In the genomic region with DNA sequence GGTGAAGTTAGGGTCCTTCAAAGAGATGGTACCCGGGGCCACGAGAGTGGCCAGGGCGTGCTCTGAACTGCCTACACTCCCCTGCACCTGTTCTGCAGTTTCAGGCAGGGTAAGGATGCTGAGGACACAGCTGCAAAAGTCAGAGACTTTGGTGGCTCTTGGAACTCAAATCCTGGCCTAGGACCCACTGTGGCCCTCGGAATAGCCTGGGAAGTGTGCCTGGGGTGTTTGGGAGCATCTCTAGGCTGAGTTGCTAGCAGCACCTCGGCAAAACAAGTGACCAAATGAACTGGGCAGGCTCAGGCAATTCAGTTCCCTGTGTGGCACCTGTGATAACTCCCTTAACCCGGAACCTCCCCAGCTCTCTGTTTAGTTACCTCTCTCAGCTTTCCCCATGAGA, we compare ENCODE assay signal across 8 mouse cellular contexts. TPM values are rescaled to one million over a fixed set of nuclear protein-coding genes. Genes with fewer than 3 reads are reported as not detected.
DNase-seq lines count a peak whose midpoint lies in the region; ATAC-seq and TF ChIP-seq lines count a peak whose summit lies in the region.

No protein-coding gene starts in this region.

- H3K4me2 ChIP-seq in lung, embryonic 14.5 days: peak overlapping the region; percentile 96
- peak overlapping the region; percentile 99 for H3K4me2 ChIP-seq in limb, embryonic 14.5 days (replicated peaks; ENCODE audit: low read depth, low read length, severe bottlenecking)

- H3K36me3 ChIP-seq in lung, embryonic 14.5 days (ENCODE audit: insufficient read depth): no peaks in the 10 kb centered on the region
- H3K36me3 ChIP-seq in forebrain, embryonic 10.5 days (replicated peaks): no peaks in the 10 kb centered on the region
- H3K36me3 ChIP-seq in limb, embryonic 14.5 days (ENCODE audit: control insufficient read depth, insufficient read depth, low read length): no peaks in the 10 kb centered on the region
- H3K36me3 ChIP-seq in spleen, adult 2 months (ENCODE audit: control insufficient read depth, insufficient read depth, low read length): no peaks in the 10 kb centered on the region

- TF ChIP-seq POLR2A in limb, embryonic 14.5 days (IDR thresholded peaks at IDR 0.05; ENCODE audit: borderline replicate concordance, extremely low read depth, insufficient read depth, insufficient read length): no peak
- no peak for TF ChIP-seq POLR2A in spleen, adult 2 months (IDR thresholded peaks at IDR 0.05; ENCODE audit: low read depth, low read length)

- no peak for TF ChIP-seq CTCF in lung, embryonic 14.5 days (IDR thresholded peaks at IDR 0.05; ENCODE audit: low read depth)
- TF ChIP-seq CTCF in spleen, adult 2 months (IDR thresholded peaks at IDR 0.05; ENCODE audit: extremely low read depth, insufficient read depth, insufficient read length, insufficient replicate concordance): no peak

- WGBS in lung, embryonic 14.5 days: 16% methylated on average over 6 of the region's 6 CpGs
- 20% methylated on average over 6 of the region's 6 CpGs for WGBS in forebrain, embryonic 10.5 days
- WGBS in limb, embryonic 14.5 days: 18% methylated on average over 6 of the region's 6 CpGs
- WGBS in spleen, adult 2 months: 6% methylated on average over 6 of the region's 6 CpGs

- H3K4me3 ChIP-seq in lung, embryonic 14.5 days (ENCODE audit: low read depth, low read length): peak overlapping the region; percentile 63
- peak overlapping the region; percentile 70 for H3K4me3 ChIP-seq in forebrain, embryonic 10.5 days
- H3K4me3 ChIP-seq in limb, embryonic 14.5 days (replicated peaks; ENCODE audit: low read length): peak overlapping the region; percentile 54
- H3K4me3 ChIP-seq in spleen, adult 2 months (ENCODE audit: extremely low read depth, insufficient read depth, insufficient read length): peak overlapping the region; percentile 56

- H3K4me1 ChIP-seq in lung, embryonic 14.5 days (ENCODE audit: insufficient read depth): no peaks in the 10 kb centered on the region
- H3K4me1 ChIP-seq in forebrain, embryonic 10.5 days: peaks cover 38% of the 10 kb centered on the region
- peaks cover 5% of the 10 kb centered on the region; the same call in 1 of the 2 replicates for H3K4me1 ChIP-seq in limb, embryonic 14.5 days (ENCODE audit: control insufficient read depth, insufficient read depth, low read length)
- peaks cover 4% of the 10 kb centered on the region; the same call in 1 of the 2 replicates for H3K4me1 ChIP-seq in spleen, adult 2 months (ENCODE audit: control insufficient read depth, insufficient read depth, insufficient read length)

- H3K27me3 ChIP-seq in lung, embryonic 14.5 days (ENCODE audit: insufficient read depth, low read length): peaks cover 42% of the 10 kb centered on the region
- H3K27me3 ChIP-seq in forebrain, embryonic 10.5 days (ENCODE audit: poor library complexity, severe bottlenecking): peaks cover 74% of the 10 kb centered on the region
- peaks cover 35% of the 10 kb centered on the region for H3K27me3 ChIP-seq in limb, embryonic 14.5 days (ENCODE audit: control insufficient read depth, insufficient read depth, low read length)
- peaks cover 7% of the 10 kb centered on the region for H3K27me3 ChIP-seq in spleen, adult 2 months (ENCODE audit: control insufficient read depth, insufficient read depth, low read length)

- no peaks in the 10 kb centered on the region for H3K9me3 ChIP-seq in lung, embryonic 14.5 days (ENCODE audit: low read depth, low read length)
- no peaks in the 10 kb centered on the region for H3K9me3 ChIP-seq in forebrain, embryonic 10.5 days
- H3K9me3 ChIP-seq in limb, embryonic 14.5 days (ENCODE audit: control insufficient read depth, low read length): no peaks in the 10 kb centered on the region

- ATAC-seq in lung, embryonic 14.5 days (ENCODE audit: insufficient read depth): no peak
- ATAC-seq in limb, embryonic 14.5 days (ENCODE audit: low FRiP score, low read depth): no peak

- no peak for DNase-seq in lung, embryonic 14.5 days
- DNase-seq in lung, postnatal 4 days: no peak
- no peak for DNase-seq in forebrain, embryonic 10.5 days (ENCODE audit: extremely low spot score, low spot score)
- no peak for DNase-seq in limb, embryonic 14.5 days (ENCODE audit: low spot score)
- DNase-seq in spleen, adult 2 months (ENCODE audit: low read depth in 1 of 2, low spot score in 2 of 2): no peak
- DNase-seq in yolk sac, embryonic 10.5 days (ENCODE audit: low spot score): no peak
- no peak for DNase-seq in cerebellum, postnatal 4 days (ENCODE audit: low spot score in 2 of 2)
- DNase-seq in adipocyte (ENCODE audit: low spot score): no peak

- peak overlapping the region; percentile 73 for H3K27ac ChIP-seq in lung, embryonic 14.5 days (ENCODE audit: low read depth)
- peak overlapping the region; percentile 70 for H3K27ac ChIP-seq in forebrain, embryonic 10.5 days
- H3K27ac ChIP-seq in limb, embryonic 14.5 days (replicated peaks; ENCODE audit: low read depth, low read length): no peak overlapping the region
- H3K27ac ChIP-seq in spleen, adult 2 months (ENCODE audit: insufficient read depth, low read length): peak overlapping the region; percentile 45; the same call in 1 of the 2 replicates

- peak overlapping the region; percentile 60; the same call in 1 of the 2 replicates for H3K9ac ChIP-seq in lung, embryonic 14.5 days
- H3K9ac ChIP-seq in limb, embryonic 14.5 days (ENCODE audit: low read depth, low read length, severe bottlenecking): no peak overlapping the region

RNA-seq across cellular contexts. Expression of gene Tmod1, which starts 1.2 kb away (rescaled TPM):
- 2.0 and 5.0 TPM in 2 replicates for polyA plus RNA-seq in lung, embryonic 14.5 days (2014; fragmentation: Nextera tagmentation; extraction: Ambion mirVana)
- 2.5 and 4.0 TPM in 2 replicates for polyA plus RNA-seq in forebrain, embryonic 10.5 days (2016; fragmentation: Nextera tagmentation; extraction: Ambion mirVana)
- polyA plus RNA-seq in limb, embryonic 14.5 days (2012; rRNA removed): 8.1 and 10.8 TPM in 2 replicates
- 9.9 and 15.8 TPM in 2 replicates for polyA plus RNA-seq in limb, embryonic 14.5 days (2014; fragmentation: Nextera tagmentation; extraction: Ambion mirVana)
- polyA plus RNA-seq in spleen, adult 2 months (2012; rRNA removed): 2.9 and 5.2 TPM in 2 replicates
